Mouse (Mus musculus): ENCODE data around the gene Plxnb1. TPM values are rescaled to one million over a fixed set of nuclear protein-coding genes. Genes with fewer than 3 reads are reported as not detected.

The Plxnb1 gene
- polyA plus RNA-seq, 1 experiment from 2014 or later: 7.4 TPM

- Histone ChIP-seq H3K4me3 (ENCODE audit: low read depth, low read length) (no peak overlapping the region), H3K9ac (ENCODE audit: low read depth, low read length) (no peak overlapping the region), H3K27ac (ENCODE audit: low read depth, low read length) (no peak overlapping the region), H3K4me1 (replicated peaks; ENCODE audit: control insufficient read depth, insufficient read depth, low read length) (no peaks in the 10 kb centered on the region), H3K4me2 (no peak overlapping the region), H3K27me3 (replicated peaks; ENCODE audit: control insufficient read depth, insufficient read depth, low read length) (no peaks in the 10 kb centered on the region), H3K9me3 (ENCODE audit: control insufficient read depth, low read length) (no peaks in the 10 kb centered on the region), H3K36me3 (ENCODE audit: control insufficient read depth, insufficient read depth, low read length) (peaks cover 11% of the 10 kb centered on the region; the same call in 1 of the 2 replicates)
- DNase-seq (ENCODE audit: low spot score): no peak
- no peak for ATAC-seq (replicated peaks; ENCODE audit: low FRiP score)
- WGBS: 90% methylated on average over 9 of the region's 9 CpGs
Observed at GRCm38 (mm10) chr9:109111591-109111990, 16.4 kb downstream of the Plxnb1 start.

- DNase-seq (ENCODE audit: low spot score) (no peak), ATAC-seq (replicated peaks; ENCODE audit: low FRiP score) (no peak)
- Histone ChIP-seq H3K4me2 (no peak overlapping the region), H3K4me1 (replicated peaks; ENCODE audit: control insufficient read depth, insufficient read depth, low read length) (no peaks in the 10 kb centered on the region), H3K36me3 (ENCODE audit: control insufficient read depth, insufficient read depth, low read length) (peaks cover 8% of the 10 kb centered on the region; the same call in 1 of the 2 replicates), H3K27ac (ENCODE audit: low read depth, low read length) (no peak overlapping the region), H3K4me3 (ENCODE audit: low read depth, low read length) (no peak overlapping the region), H3K9ac (ENCODE audit: low read depth, low read length) (no peak overlapping the region), H3K9me3 (ENCODE audit: control insufficient read depth, low read length) (no peaks in the 10 kb centered on the region), H3K27me3 (replicated peaks; ENCODE audit: control insufficient read depth, insufficient read depth, low read length) (no peaks in the 10 kb centered on the region)
- 78% methylated on average over 8 of the region's 8 CpGs for WGBS
Observed at GRCm38 (mm10) chr9:109113331-109113730, 18.1 kb downstream of the Plxnb1 start.

- no peak overlapping the region for H3K27ac ChIP-seq (ENCODE audit: low read depth, low read length)
- 87% methylated on average over 11 of the region's 11 CpGs for WGBS
- H3K36me3 ChIP-seq (ENCODE audit: control insufficient read depth, insufficient read depth, low read length): peaks cover 8% of the 10 kb centered on the region; the same call in 1 of the 2 replicates
- ATAC-seq (replicated peaks; ENCODE audit: low FRiP score) (no peak), DNase-seq (ENCODE audit: low spot score) (no peak)
- H3K27me3 ChIP-seq (replicated peaks; ENCODE audit: control insufficient read depth, insufficient read depth, low read length): no peaks in the 10 kb centered on the region
- no peak overlapping the region for H3K9ac ChIP-seq (ENCODE audit: low read depth, low read length)
- H3K4me3 ChIP-seq (ENCODE audit: low read depth, low read length): no peak overlapping the region
- no peak overlapping the region for H3K4me2 ChIP-seq
- H3K9me3 ChIP-seq (ENCODE audit: control insufficient read depth, low read length): no peaks in the 10 kb centered on the region
- no peaks in the 10 kb centered on the region for H3K4me1 ChIP-seq (replicated peaks; ENCODE audit: control insufficient read depth, insufficient read depth, low read length)
Observed at GRCm38 (mm10) chr9:109114276-109114675, 19.1 kb downstream of the Plxnb1 start.

DNA sequence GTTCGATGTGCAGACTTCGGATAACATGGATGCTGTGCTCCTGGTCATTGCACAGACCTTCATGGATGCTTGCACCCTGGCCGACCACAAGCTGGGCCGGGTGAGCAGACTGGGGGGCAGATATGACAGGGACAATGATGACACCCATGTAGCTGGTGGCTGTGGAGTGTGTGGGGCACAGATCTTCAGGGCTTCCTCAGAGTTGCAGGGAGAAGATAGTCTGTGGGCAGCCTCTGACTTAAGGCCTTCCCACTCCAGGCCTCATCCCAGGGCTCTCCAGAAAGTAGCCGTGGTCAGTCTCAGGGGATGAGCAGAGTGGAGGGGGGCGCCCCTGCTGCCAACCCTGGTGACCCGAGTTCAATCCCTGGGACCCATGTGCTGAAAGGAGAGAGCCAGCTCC is 19.7 kb downstream of the Plxnb1 start:
- Histone ChIP-seq H3K4me3 (ENCODE audit: low read depth, low read length) (no peak overlapping the region), H3K27me3 (replicated peaks; ENCODE audit: control insufficient read depth, insufficient read depth, low read length) (no peaks in the 10 kb centered on the region), H3K9ac (ENCODE audit: low read depth, low read length) (no peak overlapping the region), H3K36me3 (ENCODE audit: control insufficient read depth, insufficient read depth, low read length) (peaks cover 8% of the 10 kb centered on the region; the same call in 1 of the 2 replicates), H3K4me1 (replicated peaks; ENCODE audit: control insufficient read depth, insufficient read depth, low read length) (no peaks in the 10 kb centered on the region), H3K27ac (ENCODE audit: low read depth, low read length) (no peak overlapping the region), H3K4me2 (no peak overlapping the region), H3K9me3 (ENCODE audit: control insufficient read depth, low read length) (no peaks in the 10 kb centered on the region)
- WGBS: 77% methylated on average over 7 of the region's 7 CpGs
- ATAC-seq (replicated peaks; ENCODE audit: low FRiP score) (no peak), DNase-seq (ENCODE audit: low spot score) (peak; percentile 22)

DNA sequence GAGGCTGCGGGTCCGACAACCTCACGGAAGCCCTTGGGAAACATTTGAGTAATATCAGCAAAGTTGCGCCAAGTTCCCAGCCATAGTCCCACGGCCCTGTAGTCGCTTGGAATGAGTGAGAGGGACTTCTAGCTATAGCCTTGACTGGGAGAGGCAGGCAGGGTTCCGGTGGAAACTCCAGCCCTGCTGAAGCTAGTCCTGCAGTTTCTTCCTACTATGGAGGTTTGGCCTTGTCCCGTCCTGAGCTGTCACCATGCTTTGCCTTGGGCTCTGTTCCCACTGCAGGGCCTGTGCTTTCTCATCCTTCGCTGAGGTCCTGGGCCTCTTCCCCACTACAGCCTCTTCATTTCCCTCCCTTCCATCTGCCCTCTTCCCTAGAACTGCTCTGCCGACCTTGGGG is 21.0 kb downstream of the Plxnb1 start:
- Histone ChIP-seq H3K9me3 (ENCODE audit: control insufficient read depth, low read length) (no peaks in the 10 kb centered on the region), H3K9ac (ENCODE audit: low read depth, low read length) (no peak overlapping the region), H3K4me2 (no peak overlapping the region), H3K36me3 (ENCODE audit: control insufficient read depth, insufficient read depth, low read length) (peaks cover 6% of the 10 kb centered on the region; the same call in 1 of the 2 replicates), H3K4me3 (ENCODE audit: low read depth, low read length) (no peak overlapping the region), H3K4me1 (replicated peaks; ENCODE audit: control insufficient read depth, insufficient read depth, low read length) (no peaks in the 10 kb centered on the region), H3K27ac (ENCODE audit: low read depth, low read length) (no peak overlapping the region), H3K27me3 (replicated peaks; ENCODE audit: control insufficient read depth, insufficient read depth, low read length) (no peaks in the 10 kb centered on the region)
- DNase-seq (ENCODE audit: low spot score): peak; percentile 25
- 92% methylated on average over 10 of the region's 10 CpGs for WGBS
- ATAC-seq (replicated peaks; ENCODE audit: low FRiP score): no peak

- no peaks in the 10 kb centered on the region for H3K4me1 ChIP-seq (replicated peaks; ENCODE audit: control insufficient read depth, insufficient read depth, low read length)
- no peak overlapping the region for H3K4me2 ChIP-seq
- H3K9ac ChIP-seq (ENCODE audit: low read depth, low read length): no peak overlapping the region
- no peak overlapping the region for H3K4me3 ChIP-seq (ENCODE audit: low read depth, low read length)
- ATAC-seq (replicated peaks; ENCODE audit: low FRiP score): no peak
- 74% methylated on average over 4 of the region's 4 CpGs for WGBS
- H3K27ac ChIP-seq (ENCODE audit: low read depth, low read length): no peak overlapping the region
- DNase-seq (ENCODE audit: low spot score): no peak
- no peaks in the 10 kb centered on the region for H3K9me3 ChIP-seq (ENCODE audit: control insufficient read depth, low read length)
- H3K36me3 ChIP-seq (ENCODE audit: control insufficient read depth, insufficient read depth, low read length): peaks cover 5% of the 10 kb centered on the region; the same call in 1 of the 2 replicates
- H3K27me3 ChIP-seq (replicated peaks; ENCODE audit: control insufficient read depth, insufficient read depth, low read length): no peaks in the 10 kb centered on the region
Observed at GRCm38 (mm10) chr9:109118106-109118505, 22.9 kb downstream of the Plxnb1 start.

GRCm38 (mm10) chr9:109119571-109119970 is 24.4 kb downstream of the Plxnb1 start:
- WGBS: 84% methylated on average over 9 of the region's 9 CpGs

DNA sequence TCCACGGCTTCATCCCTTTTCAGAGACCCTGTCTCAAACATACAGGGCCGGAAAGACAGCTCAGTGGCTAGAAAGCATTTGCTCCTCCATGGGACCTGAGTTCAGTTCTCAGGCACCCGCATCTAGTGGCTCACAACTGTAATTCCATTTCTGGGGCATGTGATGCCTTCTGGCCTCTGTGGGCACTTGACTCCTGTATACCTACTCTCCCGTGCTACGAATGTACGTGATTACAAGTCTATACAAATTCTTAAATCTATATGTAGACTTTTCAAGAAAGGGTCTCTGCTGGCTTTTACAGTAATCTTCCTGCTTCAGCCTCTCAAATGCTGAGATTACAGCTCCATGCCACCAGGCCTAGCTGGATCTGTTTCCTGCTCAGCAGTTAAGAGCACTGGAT is 25.8 kb downstream of the Plxnb1 start:
- no peaks in the 10 kb centered on the region; the same call in 1 of the 2 replicates for H3K36me3 ChIP-seq (ENCODE audit: control insufficient read depth, insufficient read depth, low read length)
- H3K27ac ChIP-seq (ENCODE audit: low read depth, low read length): no peak overlapping the region
- H3K4me2 ChIP-seq: no peak overlapping the region
- no peaks in the 10 kb centered on the region for H3K4me1 ChIP-seq (replicated peaks; ENCODE audit: control insufficient read depth, insufficient read depth, low read length)
- WGBS: 84% methylated on average over 6 of the region's 6 CpGs
- H3K9ac ChIP-seq (ENCODE audit: low read depth, low read length): no peak overlapping the region
- no peak for DNase-seq (ENCODE audit: low spot score)
- no peak for ATAC-seq (replicated peaks; ENCODE audit: low FRiP score)
- H3K4me3 ChIP-seq (ENCODE audit: low read depth, low read length): no peak overlapping the region
- H3K9me3 ChIP-seq (ENCODE audit: control insufficient read depth, low read length): no peaks in the 10 kb centered on the region
- H3K27me3 ChIP-seq (replicated peaks; ENCODE audit: control insufficient read depth, insufficient read depth, low read length): no peaks in the 10 kb centered on the region

More at GRCm38 (mm10) chr9:109119571-109119970, 24.4 kb downstream of the Plxnb1 start:
- Histone ChIP-seq H3K27ac (ENCODE audit: low read depth, low read length) (no peak overlapping the region), H3K4me3 (ENCODE audit: low read depth, low read length) (no peak overlapping the region), H3K9ac (ENCODE audit: low read depth, low read length) (no peak overlapping the region), H3K4me1 (replicated peaks; ENCODE audit: control insufficient read depth, insufficient read depth, low read length) (no peaks in the 10 kb centered on the region), H3K9me3 (ENCODE audit: control insufficient read depth, low read length) (no peaks in the 10 kb centered on the region), H3K36me3 (ENCODE audit: control insufficient read depth, insufficient read depth, low read length) (no peaks in the 10 kb centered on the region; the same call in 1 of the 2 replicates), H3K27me3 (replicated peaks; ENCODE audit: control insufficient read depth, insufficient read depth, low read length) (no peaks in the 10 kb centered on the region), H3K4me2 (no peak overlapping the region)
- DNase-seq (ENCODE audit: low spot score) (no peak), ATAC-seq (replicated peaks; ENCODE audit: low FRiP score) (no peak)

DNA sequence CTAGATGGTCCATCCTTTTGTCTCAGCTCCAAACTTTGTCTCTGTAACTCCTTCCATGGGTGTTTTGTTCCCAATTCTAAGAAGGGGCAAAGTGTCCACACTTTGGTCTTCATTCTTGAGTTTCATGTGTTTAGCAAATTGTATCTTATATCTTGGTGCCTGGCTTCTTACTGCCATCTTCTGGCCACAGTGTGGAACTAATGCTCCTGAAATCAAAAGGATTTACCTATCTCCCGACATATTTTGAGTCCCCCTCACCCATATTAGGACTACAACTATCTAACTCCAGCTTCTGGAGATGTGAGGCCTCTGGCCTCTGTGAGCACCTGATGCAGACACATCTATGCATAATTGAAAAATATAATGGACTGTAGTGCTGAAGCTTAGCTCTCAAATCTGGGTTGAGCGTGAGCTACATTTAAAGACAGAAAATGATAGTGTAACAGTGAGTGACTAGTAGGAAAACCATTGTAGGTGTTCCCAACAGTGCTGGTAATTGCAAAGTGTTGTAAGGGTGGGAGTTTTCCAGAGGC is 27.4 kb downstream of the Plxnb1 start:
- DNase-seq (ENCODE audit: low spot score): no peak
- ATAC-seq (replicated peaks; ENCODE audit: low FRiP score): no peak
- 43% methylated on average over 2 of the region's 2 CpGs for WGBS

More for the DNA sequence above, 27.4 kb downstream of the Plxnb1 start:
- Histone ChIP-seq H3K4me3 (ENCODE audit: low read depth, low read length) (no peak overlapping the region), H3K9ac (ENCODE audit: low read depth, low read length) (no peak overlapping the region), H3K27ac (ENCODE audit: low read depth, low read length) (no peak overlapping the region), H3K36me3 (ENCODE audit: control insufficient read depth, insufficient read depth, low read length) (no peaks in the 10 kb centered on the region), H3K27me3 (replicated peaks; ENCODE audit: control insufficient read depth, insufficient read depth, low read length) (no peaks in the 10 kb centered on the region), H3K4me2 (no peak overlapping the region), H3K9me3 (ENCODE audit: control insufficient read depth, low read length) (no peaks in the 10 kb centered on the region), H3K4me1 (replicated peaks; ENCODE audit: control insufficient read depth, insufficient read depth, low read length) (no peaks in the 10 kb centered on the region)
